Mouse (Mus musculus): ENCODE measurements at regions not wholly inside any gene's neighbourhood (a gene's known extent, or its start where the extent isn't known, plus 50 kb on each side); places are given as distances from the start of the nearest gene placed in this dataset.

GRCm38 (mm10) chr8:95988616-95989380 lies 100.5 kb upstream of the Got2 start:
- Histone ChIP-seq H3K9ac (ENCODE audit: low read depth, low read length) (no peak overlapping the region), H3K4me3 (ENCODE audit: low read depth, low read length) (no peak overlapping the region), H3K4me2 (ENCODE audit: low read depth, low read length) (no peak overlapping the region), H3K4me1 (ENCODE audit: control insufficient read depth, low read depth, low read length) (no peaks in the 10 kb centered on the region), H3K27ac (ENCODE audit: low read length) (no peak overlapping the region), H3K36me3 (ENCODE audit: control insufficient read depth, insufficient read depth) (no peaks in the 10 kb centered on the region), H3K27me3 (ENCODE audit: control insufficient read depth, insufficient read depth, low read depth, low read length) (no peaks in the 10 kb centered on the region), H3K9me3 (replicated peaks; ENCODE audit: control insufficient read depth, low read length) (no peaks in the 10 kb centered on the region)
- no peak for ATAC-seq (ENCODE audit: low read depth)
- WGBS (ENCODE audit: insufficient replicate concordance): 71% methylated on average over 4 of the region's 4 CpGs

- Histone ChIP-seq H3K4me3 (ENCODE audit: low read depth, low read length) (no peak overlapping the region), H3K36me3 (ENCODE audit: control insufficient read depth, insufficient read depth) (no peaks in the 10 kb centered on the region), H3K9ac (ENCODE audit: low read depth, low read length) (no peak overlapping the region), H3K4me2 (ENCODE audit: low read depth, low read length) (no peak overlapping the region), H3K27ac (ENCODE audit: low read length) (no peak overlapping the region), H3K4me1 (ENCODE audit: control insufficient read depth, low read depth, low read length) (no peaks in the 10 kb centered on the region), H3K9me3 (replicated peaks; ENCODE audit: control insufficient read depth, low read length) (no peaks in the 10 kb centered on the region), H3K27me3 (ENCODE audit: control insufficient read depth, insufficient read depth, low read depth, low read length) (no peaks in the 10 kb centered on the region)
- ATAC-seq (ENCODE audit: low read depth): no peak
- WGBS (ENCODE audit: insufficient replicate concordance): 31% methylated on average over 10 of the region's 10 CpGs
Observed at GRCm38 (mm10) chr8:95987011-95987440, 98.7 kb upstream of the Got2 start.

- Histone ChIP-seq H3K9ac (ENCODE audit: low read depth, low read length) (no peak overlapping the region), H3K27me3 (ENCODE audit: control insufficient read depth, insufficient read depth, low read depth, low read length) (no peaks in the 10 kb centered on the region), H3K4me2 (ENCODE audit: low read depth, low read length) (no peak overlapping the region), H3K9me3 (replicated peaks; ENCODE audit: control insufficient read depth, low read length) (no peaks in the 10 kb centered on the region), H3K27ac (ENCODE audit: low read length) (no peak overlapping the region), H3K4me1 (ENCODE audit: control insufficient read depth, low read depth, low read length) (no peaks in the 10 kb centered on the region), H3K4me3 (ENCODE audit: low read depth, low read length) (no peak overlapping the region), H3K36me3 (ENCODE audit: control insufficient read depth, insufficient read depth) (no peaks in the 10 kb centered on the region)
- no peak for ATAC-seq (ENCODE audit: low read depth)
- 44% methylated on average over 3 of the region's 3 CpGs for WGBS (ENCODE audit: insufficient replicate concordance)
Observed at GRCm38 (mm10) chr8:95986410-95986809, 98.1 kb upstream of the Got2 start.

- WGBS (ENCODE audit: insufficient replicate concordance): 48% methylated on average over 2 of the region's 2 CpGs
Observed at GRCm38 (mm10) chr8:95983690-95984089, 95.3 kb upstream of the Got2 start.

GRCm38 (mm10) chr8:95980405-95980804 lies 92.1 kb upstream of the Got2 start:
- H3K36me3 ChIP-seq (ENCODE audit: control insufficient read depth, insufficient read depth): no peaks in the 10 kb centered on the region
- ATAC-seq (ENCODE audit: low read depth): no peak
- no peak overlapping the region for H3K4me3 ChIP-seq (ENCODE audit: low read depth, low read length)
- H3K4me2 ChIP-seq (ENCODE audit: low read depth, low read length): no peak overlapping the region
- H3K9ac ChIP-seq (ENCODE audit: low read depth, low read length): no peak overlapping the region
- no peak overlapping the region for H3K27ac ChIP-seq (ENCODE audit: low read length)
- H3K27me3 ChIP-seq (ENCODE audit: control insufficient read depth, insufficient read depth, low read depth, low read length): no peaks in the 10 kb centered on the region
- H3K4me1 ChIP-seq (ENCODE audit: control insufficient read depth, low read depth, low read length): no peaks in the 10 kb centered on the region
- 28% methylated on average over 2 of the region's 2 CpGs for WGBS (ENCODE audit: insufficient replicate concordance)
- H3K9me3 ChIP-seq (replicated peaks; ENCODE audit: control insufficient read depth, low read length): no peaks in the 10 kb centered on the region

More at GRCm38 (mm10) chr8:95983690-95984089, 95.3 kb upstream of the Got2 start:
- Histone ChIP-seq H3K4me1 (ENCODE audit: control insufficient read depth, low read depth, low read length) (no peaks in the 10 kb centered on the region), H3K27me3 (ENCODE audit: control insufficient read depth, insufficient read depth, low read depth, low read length) (no peaks in the 10 kb centered on the region), H3K4me2 (ENCODE audit: low read depth, low read length) (no peak overlapping the region), H3K36me3 (ENCODE audit: control insufficient read depth, insufficient read depth) (no peaks in the 10 kb centered on the region), H3K27ac (ENCODE audit: low read length) (no peak overlapping the region), H3K4me3 (ENCODE audit: low read depth, low read length) (no peak overlapping the region), H3K9me3 (replicated peaks; ENCODE audit: control insufficient read depth, low read length) (no peaks in the 10 kb centered on the region), H3K9ac (ENCODE audit: low read depth, low read length) (no peak overlapping the region)
- no peak for ATAC-seq (ENCODE audit: low read depth)

- Histone ChIP-seq H3K4me3 (ENCODE audit: low read depth, low read length) (no peak overlapping the region), H3K27me3 (ENCODE audit: control insufficient read depth, insufficient read depth, low read depth, low read length) (no peaks in the 10 kb centered on the region), H3K4me1 (ENCODE audit: control insufficient read depth, low read depth, low read length) (no peaks in the 10 kb centered on the region), H3K36me3 (ENCODE audit: control insufficient read depth, insufficient read depth) (no peaks in the 10 kb centered on the region), H3K27ac (ENCODE audit: low read length) (no peak overlapping the region), H3K9me3 (replicated peaks; ENCODE audit: control insufficient read depth, low read length) (no peaks in the 10 kb centered on the region), H3K9ac (ENCODE audit: low read depth, low read length) (no peak overlapping the region), H3K4me2 (ENCODE audit: low read depth, low read length) (no peak overlapping the region)
- 39% methylated on average over 6 of the region's 6 CpGs for WGBS (ENCODE audit: insufficient replicate concordance)
- ATAC-seq (ENCODE audit: low read depth): no peak
Observed at GRCm38 (mm10) chr8:95979223-95979622, 90.9 kb upstream of the Got2 start.

GRCm38 (mm10) chr8:95974889-95975288 lies 86.5 kb upstream of the Got2 start:
- no peak overlapping the region for H3K4me3 ChIP-seq (ENCODE audit: low read depth, low read length)
- H3K27ac ChIP-seq (ENCODE audit: low read length): no peak overlapping the region
- 9% methylated on average over 4 of the region's 4 CpGs for WGBS (ENCODE audit: insufficient replicate concordance)
- no peaks in the 10 kb centered on the region for H3K27me3 ChIP-seq (ENCODE audit: control insufficient read depth, insufficient read depth, low read depth, low read length)
- no peak for ATAC-seq (ENCODE audit: low read depth)
- H3K9me3 ChIP-seq (replicated peaks; ENCODE audit: control insufficient read depth, low read length): no peaks in the 10 kb centered on the region
- H3K9ac ChIP-seq (ENCODE audit: low read depth, low read length): no peak overlapping the region
- no peak overlapping the region for H3K4me2 ChIP-seq (ENCODE audit: low read depth, low read length)
- no peaks in the 10 kb centered on the region for H3K4me1 ChIP-seq (ENCODE audit: control insufficient read depth, low read depth, low read length)
- no peaks in the 10 kb centered on the region for H3K36me3 ChIP-seq (ENCODE audit: control insufficient read depth, insufficient read depth)

GRCm38 (mm10) chr8:95974231-95974630 lies 85.9 kb upstream of the Got2 start:
- H3K27me3 ChIP-seq (ENCODE audit: control insufficient read depth, insufficient read depth, low read depth, low read length): no peaks in the 10 kb centered on the region
- H3K9me3 ChIP-seq (replicated peaks; ENCODE audit: control insufficient read depth, low read length): no peaks in the 10 kb centered on the region
- H3K4me1 ChIP-seq (ENCODE audit: control insufficient read depth, low read depth, low read length): no peaks in the 10 kb centered on the region
- WGBS (ENCODE audit: insufficient replicate concordance): 59% methylated on average over 5 of the region's 5 CpGs
- H3K4me2 ChIP-seq (ENCODE audit: low read depth, low read length): no peak overlapping the region
- no peak overlapping the region for H3K9ac ChIP-seq (ENCODE audit: low read depth, low read length)
- no peak for ATAC-seq (ENCODE audit: low read depth)
- H3K27ac ChIP-seq (ENCODE audit: low read length): no peak overlapping the region
- no peaks in the 10 kb centered on the region for H3K36me3 ChIP-seq (ENCODE audit: control insufficient read depth, insufficient read depth)
- no peak overlapping the region for H3K4me3 ChIP-seq (ENCODE audit: low read depth, low read length)

GRCm38 (mm10) chr8:95973571-95973970 lies 85.2 kb upstream of the Got2 start:
- WGBS (ENCODE audit: insufficient replicate concordance): 51% methylated on average over 4 of the region's 4 CpGs
- no peak overlapping the region for H3K4me3 ChIP-seq (ENCODE audit: low read depth, low read length)
- H3K27me3 ChIP-seq (ENCODE audit: control insufficient read depth, insufficient read depth, low read depth, low read length): no peaks in the 10 kb centered on the region
- H3K9ac ChIP-seq (ENCODE audit: low read depth, low read length): no peak overlapping the region
- no peak overlapping the region for H3K27ac ChIP-seq (ENCODE audit: low read length)
- H3K4me2 ChIP-seq (ENCODE audit: low read depth, low read length): no peak overlapping the region
- no peaks in the 10 kb centered on the region for H3K4me1 ChIP-seq (ENCODE audit: control insufficient read depth, low read depth, low read length)
- no peak for ATAC-seq (ENCODE audit: low read depth)
- no peaks in the 10 kb centered on the region for H3K36me3 ChIP-seq (ENCODE audit: control insufficient read depth, insufficient read depth)
- H3K9me3 ChIP-seq (replicated peaks; ENCODE audit: control insufficient read depth, low read length): no peaks in the 10 kb centered on the region
